Comparison of ENCODE assay signal across 1 mouse cellular context in genomic region chr17:26123267-26123684, GRCm38 (mm10).
TF ChIP-seq lines count a peak whose summit lies in the region.

Gene Mrpl28, plus strand, starts transcription at chr17:26123500.

TF ChIP-seq in MEL, 35 proteins besides CTCF, POLR2A, EP300 and RAD21 (continued from another document):
- TF ChIP-seq CHD2 (IDR thresholded peaks at IDR 0.05; ENCODE audit: low read length) (peak; percentile 53; the same call in 1 of the 2 replicates), MAFK (IDR thresholded peaks at IDR 0.05; ENCODE audit: borderline replicate concordance, low read depth, low read length) (no peak), HCFC1 (IDR thresholded peaks at IDR 0.05; ENCODE audit: low read depth, low read length) (peak; percentile 93), POLR2AphosphoS2 (IDR thresholded peaks at IDR 0.05; ENCODE audit: low read length) (peak; percentile 98), ZKSCAN1 (IDR thresholded peaks at IDR 0.05; ENCODE audit: low read depth, low read length) (no peak)
